8 mouse cellular contexts compared by ENCODE assay signal in the genomic region with DNA sequence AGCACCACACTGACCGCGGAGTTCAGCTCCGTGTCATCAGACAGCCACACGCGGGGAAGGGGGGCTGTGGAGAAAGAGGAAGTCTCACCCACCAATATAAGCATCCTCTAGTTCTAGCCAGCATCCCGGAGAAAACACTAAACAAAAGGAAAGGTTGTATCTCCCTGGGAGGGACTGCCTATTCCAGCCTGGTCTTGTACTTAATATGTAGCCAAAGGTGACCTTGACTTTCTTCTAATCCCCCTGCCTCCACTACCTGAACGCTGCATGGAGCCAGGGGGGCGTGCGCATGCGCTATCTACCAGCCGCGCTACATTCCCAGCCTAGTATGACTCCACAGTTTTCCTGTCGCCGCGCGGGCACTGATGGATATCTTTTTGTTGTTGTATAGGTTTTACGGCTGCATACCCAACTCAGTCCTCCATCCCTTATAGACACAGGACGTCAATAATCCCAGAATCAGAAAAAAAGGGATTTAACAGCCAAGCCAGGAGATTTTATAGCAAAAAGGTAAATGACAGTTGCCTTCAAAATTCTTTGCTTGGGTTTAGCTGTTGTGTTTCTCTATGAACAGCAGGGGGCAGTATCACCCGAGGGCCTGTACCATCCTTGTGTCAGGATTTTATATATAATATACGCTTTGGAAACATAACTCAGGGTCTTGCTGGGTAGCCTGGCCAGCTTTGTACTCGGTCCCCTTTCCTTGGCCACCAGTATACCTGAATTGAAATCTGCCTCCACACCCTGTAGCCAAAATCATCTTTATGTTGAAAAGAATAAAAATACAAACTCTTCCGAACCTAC. TPM values are rescaled to one million over a fixed set of nuclear protein-coding genes. Genes with fewer than 3 reads are reported as not detected.
A peak's percentile ranks its signal among the peaks of the same experiment; 100 is the strongest.
DNase-seq lines count a peak whose midpoint lies in the region; ATAC-seq lines count a peak whose summit lies in the region.

No protein-coding gene starts in this region.

- peak; percentile 55 for DNase-seq in urinary bladder, postnatal 14 days (ENCODE audit: low spot score)
- DNase-seq in urinary bladder, postnatal 10 days (ENCODE audit: low spot score): no peak
- DNase-seq in heart, postnatal 4 days: peak; percentile 46
- peak; percentile 43 to 54 for DNase-seq in left cerebral cortex, adult 8-10 months (ENCODE audit: low spot score in 2 of 2)
- DNase-seq in lung, postnatal 4 days: peak; percentile 33 to 51
- DNase-seq in right cerebral cortex, postnatal 4 days: peak; percentile 73

- no peak for ATAC-seq in embryonic facial prominence, embryonic 13.5 days (ENCODE audit: insufficient number of reproducible peaks, insufficient read depth, low FRiP score, low TSS enrichment, low read depth)
- ATAC-seq in inflammation-experienced regulatory T-cells, adult 6 months: no peak

- H3K4me2 ChIP-seq in embryonic facial prominence, embryonic 13.5 days: peak overlapping the region; percentile 57

- no peaks in the 10 kb centered on the region for H3K9me3 ChIP-seq in embryonic facial prominence, embryonic 13.5 days

- no peaks in the 10 kb centered on the region for H3K36me3 ChIP-seq in embryonic facial prominence, embryonic 13.5 days

- H3K4me1 ChIP-seq in embryonic facial prominence, embryonic 13.5 days: peaks cover 17% of the 10 kb centered on the region

- peak overlapping the region; percentile 26 for H3K4me3 ChIP-seq in embryonic facial prominence, embryonic 13.5 days

- H3K9ac ChIP-seq in embryonic facial prominence, embryonic 13.5 days: peak overlapping the region; percentile 46; the same call in 1 of the 2 replicates

- no peaks in the 10 kb centered on the region; the same call in 1 of the 2 replicates for H3K27me3 ChIP-seq in embryonic facial prominence, embryonic 13.5 days

- WGBS in embryonic facial prominence, embryonic 13.5 days: 13% methylated on average over 22 of the region's 22 CpGs

- H3K27ac ChIP-seq in embryonic facial prominence, embryonic 13.5 days: no peak overlapping the region

RNA-seq across cellular contexts. Expression of a gene that starts 12.9 kb away (rescaled TPM):
- 2.3 and 3.5 TPM in 2 replicates for polyA plus RNA-seq in embryonic facial prominence, embryonic 13.5 days (2015; fragmentation: Nextera tagmentation; extraction: Ambion mirVana)
- 10 to 100 TPM; 19.3 to 19.6 TPM for total RNA-seq in heart, postnatal 4 days (2021)
- 100 to 1,000 TPM in 3 of 4 experiments, 10 to 100 TPM in 1; 96.7 to 124 (median 114) TPM for total RNA-seq in left cerebral cortex, adult 8-10 months (2022)
- 10 to 100 TPM in 2 of 3 experiments, 1 to 10 TPM in 1; 10.0 to 18.2 (median 13.6) TPM for polyA plus RNA-seq in inflammation-experienced regulatory T-cells, adult 6 months (2017; shearing (Covaris generic))

RNA-seq across cellular contexts. Expression of a gene that starts 13.2 kb away (rescaled TPM):
- 0.21 TPM in 1 of 2 replicates, not detected in the other for polyA plus RNA-seq in embryonic facial prominence, embryonic 13.5 days (2015; fragmentation: Nextera tagmentation; extraction: Ambion mirVana)
- total RNA-seq in heart, postnatal 4 days (2021): not detected
- 1 to 10 TPM in 3 of 4 experiments, under 1 TPM in 1; 0.83 to 1.3 (median 1.2) TPM for total RNA-seq in left cerebral cortex, adult 8-10 months (2022)
- polyA plus RNA-seq in inflammation-experienced regulatory T-cells, adult 6 months (2017; shearing (Covaris generic)): under 1 TPM in 1 of 3 experiments, not detected in 2; 0.19 TPM

Comparison
In these comparisons a context has a peak if more than half of its experiments do, and no peak if none do; other contexts are left out.
1. RNA of a gene that starts 12.9 kb away (total RNA-seq): 96.7 to 124 TPM in left cerebral cortex, adult 8-10 months; 19.3 to 19.6 TPM in heart, postnatal 4 days; every median in the first group is over 4 times any median in the second.